Mouse (Mus musculus) liver, adult 2 months (tissue): ENCODE measurements at regions not wholly inside any gene's neighbourhood (a gene's known extent, or its start where the extent isn't known, plus 50 kb on each side); places are given as distances from the start of the nearest gene placed in this dataset.

Source experiments
- DNase-seq: peaks from one replicate; pipeline ENCODE4 v3.0.0-alpha.2; 2011; ENCODE audit warnings: low read depth, low spot score; ENCODE audit errors: extremely low read depth
- H3K27ac ChIP-seq: fragments of 200-500 bp; replicated peaks from 2 replicates; pipeline ENCODE4 v1.5.1; 2012; ENCODE audit warnings: low read depth, mild to moderate bottlenecking, control low read depth, inconsistent platforms, low read length; ENCODE audit not compliant: insufficient read depth
- H3K27me3 ChIP-seq: fragments of 200-500 bp; 2 replicates; pipeline ENCODE4 v1.6.1; 2012; ENCODE audit warnings: mild to moderate bottlenecking, moderate library complexity, low read length, inconsistent platforms; ENCODE audit not compliant: control insufficient read depth, insufficient read depth
- H3K36me3 ChIP-seq: fragments of 200-500 bp; 2 replicates; pipeline ENCODE4 v1.6.1; 2012; ENCODE audit warnings: low read length, inconsistent platforms; ENCODE audit not compliant: control insufficient read depth, insufficient read depth
- H3K4me1 ChIP-seq: fragments of 200-500 bp; 2 replicates; pipeline ENCODE4 v1.6.1; 2011; ENCODE audit warnings: low read length; ENCODE audit not compliant: control insufficient read depth, insufficient read depth
- H3K4me3 ChIP-seq: fragments of 200-500 bp; 2 replicates; pipeline ENCODE4 v1.5.1; 2011; ENCODE audit warnings: low read depth, mild to moderate bottlenecking, control low read depth, low read length, moderate library complexity; ENCODE audit not compliant: insufficient read depth
- H3K79me2 ChIP-seq: fragments of 200-500 bp; 2 replicates; pipeline ENCODE4 v1.6.1; 2012; ENCODE audit warnings: inconsistent platforms, mild to moderate bottlenecking, low read length, moderate library complexity; ENCODE audit not compliant: control insufficient read depth, insufficient read depth
- H3K9ac ChIP-seq: fragments of 200-500 bp; 2 replicates; pipeline ENCODE4 v1.6.1; 2012; ENCODE audit warnings: low read depth, mild to moderate bottlenecking, control low read depth, inconsistent platforms, low read length
- CTCF ChIP-seq: fragments of 200-500 bp; IDR thresholded peaks from 2 replicates; pipeline ENCODE4 v1.5.1; 2011; ENCODE audit warnings: low read depth, low read length, control low read depth
- POLR2A ChIP-seq: fragments of 200-500 bp; IDR thresholded peaks from 2 replicates; pipeline ENCODE4 v1.6.1; 2011; ENCODE audit warnings: low read length, control low read depth; ENCODE audit not compliant: insufficient read depth; ENCODE audit errors: extremely low read depth
- WGBS: fragments of 180-500 bp; shearing (Covaris S2); methylation state at CpG from one replicate; pipeline ENCODE4 v1.1.7; 2018; 5-methylcytosine and 5-hydroxymethylcytosine counted together

DNA sequence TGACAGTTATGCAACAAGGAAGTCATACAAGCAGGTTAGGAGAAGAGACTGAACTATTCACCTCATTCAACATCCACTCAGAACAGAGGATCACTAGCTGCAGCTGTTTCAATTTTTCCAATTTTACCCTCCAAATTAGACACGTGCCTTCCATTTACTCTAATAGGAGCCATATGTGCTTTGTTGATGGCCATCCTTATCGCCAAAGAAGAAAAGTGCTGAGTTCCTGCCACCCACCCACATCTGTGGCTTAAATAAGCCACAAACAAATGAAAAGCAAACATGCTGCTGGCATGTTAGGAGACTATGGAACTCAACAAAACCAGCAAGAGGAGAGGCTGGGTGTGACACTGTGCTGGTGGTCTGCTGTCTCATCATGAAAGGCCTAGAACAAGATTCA lies 1786.1 kb downstream of the 9330182O14Rik start:
- no peaks in the 10 kb centered on the region for H3K27me3 ChIP-seq
- H3K36me3 ChIP-seq, result no peaks in the 10 kb centered on the region
- H3K9ac ChIP-seq, result no peak overlapping the region
- no peak overlapping the region for H3K4me3 ChIP-seq
- peaks cover 7% of the 10 kb centered on the region; the same call in 1 of the 2 replicates for H3K4me1 ChIP-seq
- 90% methylated on average over 2 of the region's 2 CpGs for WGBS
- H3K79me2 ChIP-seq, result no peaks in the 10 kb centered on the region
- H3K27ac ChIP-seq, result no peak overlapping the region
- no peak for TF ChIP-seq POLR2A
- TF ChIP-seq CTCF, result no peak
- DNase-seq, result no peak

- Histone ChIP-seq H3K27ac (no peak overlapping the region), H3K36me3 (no peaks in the 10 kb centered on the region), H3K79me2 (no peaks in the 10 kb centered on the region), H3K4me1 (no peaks in the 10 kb centered on the region; the same call in 1 of the 2 replicates), H3K9ac (no peak overlapping the region), H3K27me3 (no peaks in the 10 kb centered on the region), H3K4me3 (no peak overlapping the region)
- 54% methylated on average over 2 of the region's 2 CpGs for WGBS
- peak; percentile 42 for DNase-seq
- no peak for TF ChIP-seq CTCF
Observed at GRCm38 (mm10) chr15:41936697-41937096, 1802.5 kb downstream of the 9330182O14Rik start.

GRCm38 (mm10) chr15:41945226-41945625 lies 1811.1 kb downstream of the 9330182O14Rik start:
- Histone ChIP-seq H3K79me2 (no peaks in the 10 kb centered on the region), H3K27ac (no peak overlapping the region), H3K4me3 (no peak overlapping the region), H3K4me1 (peaks cover 7% of the 10 kb centered on the region), H3K36me3 (no peaks in the 10 kb centered on the region), H3K27me3 (no peaks in the 10 kb centered on the region), H3K9ac (no peak overlapping the region)
- no peak for DNase-seq
- no peak for TF ChIP-seq CTCF
- no peak for TF ChIP-seq POLR2A
- 69% methylated on average over 2 of the region's 2 CpGs for WGBS

- Histone ChIP-seq H3K9ac (no peak overlapping the region; the same call in 1 of the 2 replicates), H3K4me3 (no peak overlapping the region), H3K27ac (no peak overlapping the region; the same call in 1 of the 2 replicates), H3K79me2 (no peaks in the 10 kb centered on the region), H3K36me3 (no peaks in the 10 kb centered on the region), H3K4me1 (peaks cover 7% of the 10 kb centered on the region), H3K27me3 (no peaks in the 10 kb centered on the region)
- TF ChIP-seq CTCF (no peak), POLR2A (no peak)
- DNase-seq, result peak; percentile 64
Observed at GRCm38 (mm10) chr15:41947888-41948287, 1813.7 kb downstream of the 9330182O14Rik start.

GRCm38 (mm10) chr15:41948347-41949093 lies 1814.4 kb downstream of the 9330182O14Rik start:
- Histone ChIP-seq H3K27me3 (no peaks in the 10 kb centered on the region), H3K27ac (no peak overlapping the region; the same call in 1 of the 2 replicates), H3K4me3 (no peak overlapping the region), H3K79me2 (no peaks in the 10 kb centered on the region), H3K36me3 (no peaks in the 10 kb centered on the region), H3K9ac (no peak overlapping the region), H3K4me1 (peaks cover 7% of the 10 kb centered on the region)
- peak; percentile 62 for TF ChIP-seq CTCF
- no peak for TF ChIP-seq POLR2A
- peak; percentile 54 for DNase-seq
- 14% methylated on average over 4 of the region's 4 CpGs for WGBS

DNA sequence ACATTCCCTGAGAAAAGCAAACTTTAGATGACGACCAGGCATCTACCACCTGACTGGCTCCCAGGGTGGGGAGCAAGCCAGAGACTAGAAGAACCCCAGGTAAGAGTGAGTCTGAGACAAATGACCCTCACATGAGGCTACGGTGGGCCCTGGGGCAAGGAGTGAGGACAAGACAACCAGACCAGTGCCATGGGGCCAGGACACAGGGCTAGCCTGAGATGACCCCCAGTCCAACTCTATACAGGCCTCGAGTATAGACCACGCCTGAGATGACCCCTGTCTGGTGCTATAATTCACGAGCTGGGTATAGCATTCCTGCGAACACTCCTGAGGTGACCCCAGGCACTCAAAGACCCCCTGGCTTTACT lies 1814.9 kb downstream of the 9330182O14Rik start:
- no peak overlapping the region for H3K9ac ChIP-seq
- H3K4me3 ChIP-seq, result no peak overlapping the region
- no peaks in the 10 kb centered on the region for H3K79me2 ChIP-seq
- no peak overlapping the region for H3K27ac ChIP-seq
- H3K36me3 ChIP-seq, result no peaks in the 10 kb centered on the region
- no peak for DNase-seq
- TF ChIP-seq POLR2A, result no peak
- no peak for TF ChIP-seq CTCF
- WGBS, result 60% methylated on average over 6 of the region's 6 CpGs
- no peaks in the 10 kb centered on the region for H3K27me3 ChIP-seq
- H3K4me1 ChIP-seq, result peaks cover 7% of the 10 kb centered on the region
